Mouse (Mus musculus): ENCODE data around the gene Mvb12a. TPM values are rescaled to one million over a fixed set of nuclear protein-coding genes. Genes with fewer than 3 reads are reported as not detected.
"Not testable (repeated sequence)": the region's sequence is repeated elsewhere in the genome, so short reads cannot be mapped to it uniquely, and the experiment has no call there.

Gene Mvb12a
- total RNA-seq, 2 experiments from 2014 or later: 37.8 to 43.0 TPM

GRCm38 (mm10) chr8:71521634-71522033, 21.1 kb upstream of the Mvb12a start:
- intact Hi-C loops (cut with DNase I): loop anchor here (2.0 kb wide), 2 partner anchors 27 to 81 kb away; no protein-coding TSS in a partner anchor
- DNase-seq (ENCODE audit: low spot score in 2 of 2): peak; percentile 86 to 87

- intact Hi-C loops (cut with DNase I): no loop called here
- DNase-seq (ENCODE audit: low spot score in 2 of 2): no peak
These were observed 17.3 kb upstream of the Mvb12a start, which contains the start of gene Ccdc194 for GRCm38 (mm10) chr8:71525226-71526050. Gene Ccdc194, minus strand, starts transcription at chr8:71525711.

- no peak for DNase-seq (ENCODE audit: low spot score in 2 of 2)
- intact Hi-C loops (cut with DNase I): no loop called here
These were observed 16.4 kb upstream of the Mvb12a start for GRCm38 (mm10) chr8:71526272-71526671.

GRCm38 (mm10) chr8:71527162-71527870, 15.4 kb upstream of the Mvb12a start:
- no peak for DNase-seq (ENCODE audit: low spot score in 2 of 2)
- intact Hi-C loops (cut with DNase I): no loop called here

GRCm38 (mm10) chr8:71528362-71529073, 14.2 kb upstream of the Mvb12a start:
- intact Hi-C loops (cut with DNase I): no loop called here
- no peak for DNase-seq (ENCODE audit: low spot score in 2 of 2)

GRCm38 (mm10) chr8:71530735-71531467, 11.8 kb upstream of the Mvb12a start:
- DNase-seq (ENCODE audit: low spot score in 2 of 2): not testable (repeated sequence)

GRCm38 (mm10) chr8:71534263-71534810, 8.4 kb upstream of the Mvb12a start:
- no peak for DNase-seq (ENCODE audit: low spot score in 2 of 2)
- intact Hi-C loops (cut with DNase I): loop anchor here (5.0 kb wide), 1 partner anchor 37 kb away; no protein-coding TSS in a partner anchor

More at GRCm38 (mm10) chr8:71530735-71531467, 11.8 kb upstream of the Mvb12a start:
- intact Hi-C loops (cut with DNase I): loop anchor here (5.0 kb wide), 1 partner anchor 34 kb away; no protein-coding TSS in a partner anchor

- intact Hi-C loops (cut with DNase I): no loop called here
- peak in 1 of 2 experiments; percentile 16 for DNase-seq (ENCODE audit: low spot score in 2 of 2)
These were observed 7.1 kb upstream of the Mvb12a start for GRCm38 (mm10) chr8:71535663-71536062.

GRCm38 (mm10) chr8:71537028-71537867, 5.5 kb upstream of the Mvb12a start, which contains the start of gene Bst2:
Gene Bst2, minus strand, starts transcription at chr8:71537456.
- intact Hi-C loops (cut with DNase I): no loop called here
- DNase-seq (ENCODE audit: low spot score in 2 of 2): peak in 1 of 2 experiments; percentile 32

GRCm38 (mm10) chr8:71543755-71544154, 1.0 kb downstream of the Mvb12a start:
- intact Hi-C loops (cut with DNase I): loop anchor here (5.0 kb wide), 1 partner anchor 81 kb away; the partner anchor contains the start of genes Abhd8 and Mrpl34
- DNase-seq (ENCODE audit: low spot score in 2 of 2): no peak

- intact Hi-C loops (cut with DNase I): no loop called here
- no peak for DNase-seq (ENCODE audit: low spot score in 2 of 2)
These were observed 2.3 kb downstream of the Mvb12a start for GRCm38 (mm10) chr8:71545053-71545452.

- intact Hi-C loops (cut with DNase I): no loop called here
- no peak for DNase-seq (ENCODE audit: low spot score in 2 of 2)
These were observed 4.9 kb downstream of the Mvb12a start for GRCm38 (mm10) chr8:71547590-71547989.

- DNase-seq (ENCODE audit: low spot score in 2 of 2): no peak
- intact Hi-C loops (cut with DNase I): no loop called here
These were observed 8.0 kb downstream of the Mvb12a start for GRCm38 (mm10) chr8:71550754-71551153.

- no peak for DNase-seq (ENCODE audit: low spot score in 2 of 2)
These were observed 10.0 kb downstream of the Mvb12a start for GRCm38 (mm10) chr8:71552770-71553169.

GRCm38 (mm10) chr8:71554001-71554400, 11.3 kb downstream of the Mvb12a start:
- no peak for DNase-seq (ENCODE audit: low spot score in 2 of 2)
- intact Hi-C loops (cut with DNase I): no loop called here

More at GRCm38 (mm10) chr8:71552770-71553169, 10.0 kb downstream of the Mvb12a start:
- intact Hi-C loops (cut with DNase I): no loop called here

GRCm38 (mm10) chr8:71554644-71555043, 11.9 kb downstream of the Mvb12a start:
- intact Hi-C loops (cut with DNase I): no loop called here

GRCm38 (mm10) chr8:71558071-71558957, 15.6 kb downstream of the Mvb12a start, which contains the start of gene Tmem221:
Gene Tmem221, minus strand, starts transcription at chr8:71558871.
- intact Hi-C loops (cut with DNase I): no loop called here
- DNase-seq (ENCODE audit: low spot score in 2 of 2): no peak

More at GRCm38 (mm10) chr8:71554644-71555043, 11.9 kb downstream of the Mvb12a start:
- DNase-seq (ENCODE audit: low spot score in 2 of 2): no peak

All from left cerebral cortex, postnatal 36 days (tissue).